In the genomic region with DNA sequence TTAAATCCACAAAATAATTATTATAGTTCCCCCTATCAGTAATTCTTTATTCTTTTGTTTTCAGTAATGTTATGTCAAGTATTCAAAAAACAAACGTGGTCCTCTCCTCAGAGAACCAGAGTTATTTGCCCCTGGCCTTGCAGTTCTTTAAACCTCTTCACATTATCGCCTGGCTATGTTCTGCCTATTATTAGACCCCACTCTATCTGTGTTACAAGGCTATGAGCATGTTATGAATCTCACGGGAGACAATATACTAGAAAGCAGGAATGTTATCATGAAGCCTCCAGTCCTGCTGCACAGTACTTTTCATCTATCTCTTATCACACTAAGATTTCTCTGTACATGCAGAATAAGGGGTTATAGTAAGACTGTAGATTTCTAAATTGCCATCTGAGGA, we compare ENCODE assay signal across 17 mouse cellular contexts.
"Had no signal": no experiment of that assay in that cellular context is flagged by ENCODE, and none has a peak within 500 bp of the region (broad histone marks: within the 10 kb centered on the region; RNA-seq: fewer than 3 reads in every experiment).

No protein-coding gene starts in this region.

- H3K9me3 ChIP-seq: lung, embryonic 15.5 days; megakaryocyte, embryonic 14.5 days; midbrain, embryonic 15.5 days; neural tube, embryonic 12.5 days; stomach, embryonic 15.5 days had no signal

- H3K27ac ChIP-seq: lung, embryonic 15.5 days; macrophage; midbrain, embryonic 13.5 days; midbrain, embryonic 15.5 days; neural tube, embryonic 12.5 days; stomach, embryonic 15.5 days; stomach, postnatal 0 days had no signal

- H3K4me3 ChIP-seq: lung, embryonic 15.5 days; megakaryocyte, embryonic 14.5 days; midbrain, embryonic 13.5 days; midbrain, embryonic 15.5 days; neural tube, embryonic 12.5 days; stomach, embryonic 15.5 days had no signal

- H3K9ac ChIP-seq: lung, embryonic 15.5 days; midbrain, embryonic 13.5 days; midbrain, embryonic 15.5 days; neural tube, embryonic 12.5 days; stomach, embryonic 15.5 days had no signal

- ATAC-seq: lung, postnatal 0 days; midbrain, embryonic 13.5 days; midbrain, embryonic 15.5 days had no signal

- H3K4me2 ChIP-seq: lung, embryonic 15.5 days; midbrain, embryonic 11.5 days; midbrain, embryonic 13.5 days; midbrain, embryonic 15.5 days; neural tube, embryonic 12.5 days; stomach, embryonic 15.5 days had no signal

- DNase-seq: lung, adult 2 months; lung, postnatal 14 days; lung, postnatal 36 days; right cerebral cortex, postnatal 14 days; thymus, adult 2 months; thymus, postnatal 25 days; thymus, postnatal 4 days had no signal

- H3K4me1 ChIP-seq: lung, embryonic 15.5 days; megakaryocyte, embryonic 14.5 days; midbrain, embryonic 13.5 days; midbrain, embryonic 15.5 days; neural tube, embryonic 12.5 days; stomach, embryonic 15.5 days had no signal

- H3K27me3 ChIP-seq: lung, embryonic 15.5 days; megakaryocyte, embryonic 14.5 days; midbrain, embryonic 13.5 days; midbrain, embryonic 15.5 days; neural tube, embryonic 12.5 days; stomach, embryonic 15.5 days had no signal
